Mouse (Mus musculus) hematopoietic stem cell, adult 5-6 weeks (primary cell): ENCODE results near the gene Fxyd2. TPM values are rescaled to one million over a fixed set of nuclear protein-coding genes. Genes with fewer than 3 reads are reported as not detected.

ENCODE experiments used
- ATAC-seq, 2 experiments: fragments of 125-278 bp in 1 of 2; replicated peaks in 1 of 2; 2 replicates each; pipeline ENCODE4 v1.8.0; 2016 to 2017; ENCODE audit warnings: inconsistent platforms in 2 of 2, mild to moderate bottlenecking in 2 of 2, moderate number of reproducible peaks in 2 of 2, low read depth in 1 of 2, moderate TSS enrichment in 1 of 2; ENCODE audit not compliant: low FRiP score in 2 of 2, poor library complexity in 2 of 2, severe bottlenecking in 2 of 2, insufficient read depth in 1 of 2, low TSS enrichment in 1 of 2
- total RNA-seq: library from RNA; stranded (forward); fragments of 172-1452, 232-1000 nt; gene quantifications from 2 replicates; pipeline ENCODE4 v1.2.3, GENCODE M21; 2017

Gene Fxyd2
- total RNA-seq, 1 experiment from 2014 or later = not detected

- ATAC-seq = no peak
These were observed 15.6 kb upstream of the Fxyd2 start for GRCm38 (mm10) chr9:45383883-45384282.

DNA sequence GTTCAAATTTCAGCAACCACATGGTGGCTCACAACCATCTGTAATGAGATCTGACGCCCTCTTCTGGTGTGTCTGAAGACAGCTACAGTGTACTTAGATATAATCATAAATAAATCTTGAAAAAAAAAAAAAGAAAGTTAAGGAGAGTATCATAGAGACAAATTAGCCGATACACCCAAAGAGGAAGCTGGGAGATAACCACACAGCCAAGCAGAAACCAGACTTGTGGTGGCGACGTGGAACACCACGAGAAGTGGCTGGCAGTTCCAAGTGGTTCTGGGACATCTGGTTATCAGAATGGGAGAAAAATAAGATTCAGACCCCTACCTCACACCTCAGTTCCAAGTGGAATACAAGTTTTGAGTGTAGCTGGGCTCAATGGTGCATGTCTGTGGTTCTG, 12.8 kb upstream of the Fxyd2 start:
- peak in 1 of 2 experiments; percentile 43; a peak in 1 of 4 replicates for ATAC-seq

GRCm38 (mm10) chr9:45388385-45388994, 11.0 kb upstream of the Fxyd2 start:
- peak; percentile 87 to 89 for ATAC-seq

DNA sequence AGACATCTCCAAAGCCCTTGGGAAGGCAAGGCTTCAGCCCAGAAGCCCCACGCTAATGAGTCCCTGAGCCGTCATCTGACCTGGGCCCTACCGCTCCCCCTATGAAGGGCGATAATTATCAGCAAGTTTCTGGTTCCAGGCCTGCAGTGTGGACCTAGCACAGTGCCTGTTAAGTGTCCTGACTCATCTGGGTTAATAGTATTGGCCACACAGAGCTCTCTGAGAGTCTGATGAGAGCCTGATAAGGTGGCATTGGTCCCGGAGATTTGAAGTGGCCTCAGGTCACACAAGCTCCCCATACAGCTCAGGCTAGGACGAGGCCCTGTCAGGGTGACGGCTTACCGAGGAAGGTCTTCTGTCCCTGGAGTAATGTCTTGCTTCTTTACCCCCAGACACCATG, 9.9 kb upstream of the Fxyd2 start:
- 0 out of 4 replicates have a peak, but pooled peaks of 1 of the 2 experiments have one; percentile 29 for ATAC-seq

DNA sequence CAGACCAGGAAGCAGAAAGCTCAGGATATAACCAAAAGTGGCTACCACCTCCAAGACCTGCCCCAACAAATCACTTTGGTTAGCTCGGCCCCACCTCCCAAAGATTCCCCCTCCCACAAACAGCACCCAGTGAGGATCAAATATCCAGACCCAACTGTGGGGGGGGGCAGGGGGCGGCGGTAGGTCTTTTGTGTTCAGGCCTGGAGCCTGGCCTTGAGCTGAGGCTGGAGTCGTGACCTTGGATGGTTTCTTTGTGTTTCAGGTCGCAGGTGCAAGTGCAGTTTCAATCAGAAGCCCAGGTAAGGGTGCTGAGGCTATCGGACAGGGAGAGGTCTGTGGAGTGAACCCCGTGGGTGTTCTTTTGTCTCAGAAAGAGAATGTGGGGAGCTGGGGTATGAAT, 8.2 kb upstream of the Fxyd2 start:
- no peak for ATAC-seq

DNA sequence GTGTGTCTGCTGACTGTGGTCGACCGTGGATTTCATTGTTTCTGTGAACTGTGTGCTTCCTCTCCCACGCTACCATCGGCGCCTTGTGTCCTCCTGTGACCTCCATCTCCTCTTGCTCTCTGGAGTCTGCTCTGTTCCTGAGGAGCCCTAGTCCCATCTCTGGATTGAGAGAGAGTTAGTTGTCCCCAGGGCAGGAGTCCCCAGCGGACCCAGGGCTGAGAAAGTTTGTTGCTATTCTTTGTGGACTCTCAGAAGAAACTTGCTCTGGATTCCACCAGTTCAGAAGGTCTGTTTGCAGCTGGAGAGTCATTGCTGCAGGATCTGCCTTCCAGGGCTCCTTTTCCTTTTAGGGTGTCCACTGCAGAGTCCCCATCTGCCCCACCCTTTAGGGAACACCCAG, 4.3 kb upstream of the Fxyd2 start:
- ATAC-seq = no peak

DNA sequence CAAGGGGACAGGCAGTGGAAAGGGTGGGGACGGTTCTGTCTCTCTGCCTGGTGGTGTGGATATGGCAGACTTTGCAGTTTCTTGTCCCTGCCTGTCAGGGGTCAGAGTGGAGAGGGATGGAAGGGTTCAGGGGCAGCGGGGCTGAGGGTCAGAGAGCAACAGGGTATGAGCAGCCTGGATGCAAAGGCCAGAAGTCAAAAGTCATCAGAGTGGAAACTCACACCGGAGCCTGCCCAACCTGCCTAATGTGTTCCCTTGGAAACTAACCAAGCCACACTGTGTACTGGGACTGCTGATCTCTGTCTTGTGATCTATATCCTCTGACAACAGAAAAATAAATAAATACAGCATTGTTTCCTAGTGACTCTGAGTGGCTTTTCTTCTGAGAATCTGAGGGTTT, 3.7 kb upstream of the Fxyd2 start:
- no peak for ATAC-seq

DNA sequence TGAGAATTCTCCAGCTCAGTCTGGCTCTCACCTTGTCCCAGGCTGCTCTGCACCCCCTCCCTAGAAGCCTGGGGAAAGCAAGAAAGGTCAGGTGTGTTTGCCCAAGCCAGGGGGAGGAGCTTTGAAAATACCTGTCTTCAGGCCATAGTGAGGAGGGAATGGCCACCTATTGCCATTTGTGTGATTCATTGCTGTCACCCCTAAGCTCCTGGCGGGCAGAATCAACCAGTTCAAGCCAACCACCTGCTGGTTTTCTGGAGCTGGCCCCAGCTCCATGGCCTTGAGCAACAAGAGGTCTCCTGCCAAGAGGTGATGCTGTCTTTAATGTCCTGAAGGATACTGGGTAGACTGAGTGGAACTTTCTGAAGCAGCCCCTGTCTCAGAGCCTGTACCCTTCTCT, 1.1 kb upstream of the Fxyd2 start:
- no peak for ATAC-seq

DNA sequence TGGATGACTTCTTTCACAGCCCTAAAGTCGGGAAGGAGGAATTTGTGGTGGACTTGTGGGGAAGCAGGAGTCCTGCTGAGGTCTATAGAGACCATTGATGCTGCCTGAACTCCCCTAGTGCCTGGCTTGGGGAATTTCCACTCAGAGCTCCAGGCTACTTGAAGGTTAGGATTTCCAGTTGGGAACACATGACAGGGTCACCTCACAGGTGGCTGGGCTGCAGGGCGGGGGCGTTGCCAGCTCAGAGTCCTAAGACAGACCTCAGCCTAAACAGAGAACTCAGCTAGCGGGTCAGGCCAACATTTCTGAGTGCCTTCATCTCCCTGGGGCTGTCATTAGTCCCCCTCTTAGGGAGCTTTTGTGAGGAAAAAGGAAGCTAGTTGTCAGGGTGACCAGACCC, 2.4 kb downstream of the Fxyd2 start:
- no peak for ATAC-seq

- ATAC-seq = no peak
These were observed 3.5 kb downstream of the Fxyd2 start for GRCm38 (mm10) chr9:45402957-45403356.

DNA sequence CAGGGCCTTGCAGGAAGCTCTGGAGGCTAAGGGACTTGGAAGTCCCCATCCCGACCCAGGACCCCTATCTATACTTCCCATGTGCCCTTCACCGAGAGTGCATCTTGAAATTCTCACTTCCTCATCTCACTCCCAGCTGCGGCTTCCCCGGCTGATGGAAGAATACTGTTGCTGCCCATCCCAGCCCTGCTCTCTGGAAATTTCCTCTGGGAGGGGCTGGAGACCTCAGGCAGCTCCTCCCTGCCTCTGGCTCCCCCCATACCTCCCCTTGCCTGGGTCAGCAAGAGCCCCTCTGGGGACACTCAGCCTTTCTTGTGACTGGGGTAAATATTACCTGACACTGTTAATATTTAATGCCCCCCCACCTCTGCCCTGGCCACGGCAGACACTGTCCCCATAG, 6.2 kb downstream of the Fxyd2 start:
- no peak for ATAC-seq

- ATAC-seq = no peak
These were observed 7.3 kb downstream of the Fxyd2 start for GRCm38 (mm10) chr9:45406808-45407207.

DNA sequence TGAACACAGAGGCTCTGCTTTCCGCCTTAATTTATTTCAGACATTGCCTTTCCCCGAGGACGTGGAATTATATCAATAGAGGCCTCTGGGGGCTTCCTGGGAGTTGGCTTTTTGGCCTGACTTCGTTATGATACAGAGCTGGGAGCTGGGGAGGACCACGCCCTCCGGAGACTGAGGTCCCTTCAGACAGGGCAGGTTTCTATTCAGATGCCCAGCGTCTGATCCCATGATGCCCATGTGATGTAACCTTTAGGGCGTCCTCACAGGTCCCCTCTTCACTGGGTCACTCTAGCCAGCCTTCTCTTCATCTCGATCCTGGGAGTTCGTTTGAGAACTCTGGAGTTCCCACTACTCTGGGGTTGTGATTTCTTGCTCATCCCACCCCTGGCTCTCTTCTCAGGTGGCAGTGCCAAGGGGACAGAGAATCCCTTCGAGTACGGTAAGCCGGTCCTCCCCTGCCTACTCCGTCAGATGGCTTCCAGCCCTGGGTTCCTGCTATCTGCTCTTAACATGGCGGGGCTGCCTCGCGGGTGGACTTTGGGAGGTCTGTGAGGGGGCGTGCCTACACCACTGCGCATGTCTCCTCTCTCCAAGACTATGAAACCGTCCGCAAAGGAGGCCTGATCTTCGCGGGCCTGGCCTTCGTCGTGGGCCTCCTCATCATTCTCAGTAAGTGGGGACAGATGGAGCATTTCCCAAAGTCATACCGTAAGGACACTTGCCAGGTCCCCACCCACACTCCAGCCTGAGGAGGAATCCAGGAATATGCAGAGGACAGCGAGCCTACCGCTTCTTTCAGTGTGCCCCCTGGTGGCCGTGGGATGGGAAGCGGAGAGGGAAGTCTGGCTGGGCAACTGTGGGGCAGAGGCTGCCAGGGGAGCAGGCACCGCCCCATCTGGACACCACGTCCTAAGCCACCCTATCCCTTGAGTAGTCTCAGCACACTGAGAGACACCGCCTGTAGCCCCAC, 8.5 kb downstream of the Fxyd2 start:
- peak in 1 of 2 experiments; percentile 69; a peak in 3 of 4 replicates for ATAC-seq

DNA sequence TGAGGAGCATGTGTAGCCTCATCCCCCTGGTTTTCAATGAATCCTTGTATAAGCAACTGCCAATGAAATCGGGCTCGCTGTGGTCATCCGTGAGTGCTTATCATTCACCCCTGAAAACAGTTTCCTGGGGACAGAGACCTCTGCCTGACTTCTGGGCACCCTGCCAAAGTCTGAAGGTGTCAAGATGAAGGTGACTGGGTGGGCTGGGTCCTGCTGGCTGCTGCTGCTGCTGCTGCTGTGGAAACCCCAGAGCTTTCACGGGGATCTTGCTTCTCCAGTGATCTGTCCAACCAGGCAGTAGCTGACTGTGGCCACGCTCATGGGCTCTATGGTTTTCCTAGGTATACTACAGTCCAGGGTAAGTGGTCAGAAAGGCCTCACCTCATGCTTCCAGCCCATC, 10.7 kb downstream of the Fxyd2 start:
- no peak for ATAC-seq

DNA sequence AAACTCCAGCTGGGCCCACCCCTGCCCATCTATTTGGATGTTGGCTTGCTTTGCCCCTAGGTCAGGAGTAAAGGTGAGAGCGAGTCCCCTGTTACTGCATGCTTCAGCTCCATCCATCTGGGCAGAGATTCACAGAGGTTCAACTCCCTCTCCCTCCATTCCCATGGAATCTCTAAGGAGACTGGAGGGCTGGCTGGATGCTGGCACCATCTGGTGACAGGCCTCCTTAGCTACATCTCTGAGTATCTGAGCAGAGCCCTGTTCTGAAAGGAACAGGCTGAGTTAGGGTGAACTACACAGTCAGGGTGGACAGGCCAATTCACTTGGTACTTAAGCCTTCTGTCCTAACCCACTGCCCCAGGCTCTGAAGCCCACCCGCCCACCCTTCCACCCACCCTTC, 11.1 kb downstream of the Fxyd2 start:
- no peak for ATAC-seq

GRCm38 (mm10) chr9:45411111-45411510, 11.6 kb downstream of the Fxyd2 start:
- no peak for ATAC-seq

DNA sequence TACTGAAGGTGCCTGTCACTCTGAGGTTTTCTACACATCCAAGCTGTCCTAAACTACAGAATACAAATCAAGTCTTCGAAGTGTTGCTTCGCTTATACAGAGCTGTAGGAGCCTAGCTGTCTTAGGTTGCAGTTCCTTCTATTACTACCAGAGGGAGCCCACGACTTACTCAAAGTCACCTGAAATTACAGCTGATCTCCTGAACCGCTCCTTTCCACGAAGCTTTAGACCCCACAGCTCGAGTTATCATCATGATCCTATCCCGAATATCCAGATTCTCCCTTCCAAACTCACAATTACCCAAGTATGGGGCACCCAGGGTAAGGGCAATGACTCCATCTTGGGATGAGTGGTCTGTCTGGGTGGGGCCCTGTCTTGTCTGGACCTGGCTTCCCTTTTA, 12.3 kb downstream of the Fxyd2 start:
- ATAC-seq = peak; percentile 49 to 52; a peak in 3 of 4 replicates

DNA sequence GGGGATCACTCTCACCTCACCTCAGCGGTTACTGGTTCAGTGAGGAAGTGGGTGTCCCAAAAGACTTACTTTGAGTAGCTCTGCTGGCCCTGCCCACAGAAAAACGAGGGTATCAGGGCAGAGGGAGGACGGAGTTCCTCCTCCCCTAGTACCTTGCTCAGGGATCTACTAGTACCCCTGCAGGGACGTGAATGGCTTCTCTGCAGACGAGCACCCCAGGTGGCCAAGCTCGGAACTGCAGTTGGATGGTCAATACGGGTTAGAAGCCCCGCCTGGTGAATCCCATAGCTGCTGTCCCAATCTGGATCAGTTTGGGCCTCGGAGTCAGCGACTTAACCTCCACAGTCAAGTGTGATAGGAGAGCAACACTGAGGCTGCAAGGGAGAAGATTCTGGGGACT, 12.8 kb downstream of the Fxyd2 start:
- ATAC-seq = peak; percentile 67 to 76; a peak in 2 of 4 replicates
